9 mouse cellular contexts compared by ENCODE assay signal in the genomic region with DNA sequence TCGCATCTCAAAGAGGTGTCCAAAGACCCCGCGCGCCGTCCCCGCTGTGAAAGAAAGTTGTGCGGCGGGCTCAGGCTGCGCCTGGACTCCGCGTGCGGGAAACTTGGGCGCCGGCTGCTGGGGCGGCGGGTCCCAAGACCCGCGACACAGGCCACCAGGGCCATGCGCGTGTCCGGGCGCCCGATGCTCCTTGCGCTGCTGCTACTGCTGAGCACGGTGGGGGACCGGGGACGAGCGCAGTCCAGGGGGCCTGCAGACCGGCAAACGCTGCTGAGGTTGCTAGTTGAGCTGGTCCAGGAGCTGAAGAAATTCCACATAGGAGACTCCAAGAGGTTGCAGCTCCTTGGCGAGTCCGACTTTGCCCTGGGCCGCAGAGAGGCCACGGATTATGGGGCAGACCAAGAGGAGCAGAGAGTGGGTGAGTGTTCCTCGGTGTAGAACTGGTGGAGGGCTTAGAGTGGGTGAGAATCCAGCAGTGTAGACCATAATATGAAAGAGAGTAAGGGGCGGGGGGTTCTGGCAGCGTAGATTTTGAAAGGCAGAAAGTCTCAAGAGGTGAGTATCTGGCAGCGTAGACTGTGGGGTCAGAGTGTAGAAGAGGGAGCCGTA. TPM values are rescaled to one million over a fixed set of nuclear protein-coding genes. Genes with fewer than 3 reads are reported as not detected.
DNase-seq lines count a peak whose midpoint lies in the region; ATAC-seq and TF ChIP-seq lines count a peak whose summit lies in the region.
"Had no signal": no experiment of that assay in that cellular context is flagged by ENCODE, and none has a peak within 500 bp of the region (broad histone marks: within the 10 kb centered on the region; RNA-seq: fewer than 3 reads in every experiment).

No protein-coding gene starts in this region.

- peak; percentile 8 for DNase-seq in kidney, adult 2 months
- DNase-seq in kidney, postnatal 14 days, result no peak
- peak; percentile 41 for DNase-seq in embryo, embryonic 11 days
- peak; percentile 66 for DNase-seq in intestine, embryonic 14.5 days (ENCODE audit: low spot score)
- DNase-seq in neural tube, embryonic 10.5 days (ENCODE audit: extremely low spot score, low spot score), result peak; percentile 52
- DNase-seq in adrenal gland, postnatal 14 days, result no peak
- no peak for DNase-seq in thymus, postnatal 0 days (ENCODE audit: low spot score)
- no peak for DNase-seq in spleen, postnatal 10 days (ENCODE audit: low spot score in 2 of 2)

- H3K27ac ChIP-seq in kidney, adult 2 months (ENCODE audit: insufficient read depth, low read depth, low read length), result no peak overlapping the region
- H3K27ac ChIP-seq in intestine, embryonic 14.5 days (ENCODE audit: low read depth), result no peak overlapping the region

- no peaks in the 10 kb centered on the region for H3K36me3 ChIP-seq in kidney, adult 2 months (ENCODE audit: control insufficient read depth, insufficient read depth, low read length)
- no peaks in the 10 kb centered on the region for H3K36me3 ChIP-seq in intestine, embryonic 14.5 days (ENCODE audit: control insufficient read depth, insufficient read depth, low read length)

- H3K4me2 ChIP-seq in intestine, embryonic 14.5 days (ENCODE audit: low read length), result peak overlapping the region; percentile 96

- 7% methylated on average over 39 of the region's 39 CpGs for WGBS in kidney, adult 2 months
- 8% methylated on average over 39 of the region's 39 CpGs for WGBS in intestine, embryonic 14.5 days

- H3K27me3 ChIP-seq in kidney, adult 2 months (replicated peaks; ENCODE audit: control insufficient read depth, insufficient read depth, low read length), result no peaks in the 10 kb centered on the region; the same call in 1 of the 2 replicates
- H3K27me3 ChIP-seq in intestine, embryonic 14.5 days (replicated peaks; ENCODE audit: control insufficient read depth, insufficient read depth, low read length), result peaks cover 57% of the 10 kb centered on the region

- no peak for TF ChIP-seq POLR2A in kidney, adult 2 months (IDR thresholded peaks at IDR 0.05; ENCODE audit: low read depth, low read length)

- ATAC-seq in intestine, embryonic 14.5 days (replicated peaks; ENCODE audit: low FRiP score, low TSS enrichment, low read depth), result peak; percentile 55

- TF ChIP-seq CTCF in kidney, adult 2 months (conservative IDR thresholded peaks at IDR 0.05; ENCODE audit: insufficient read depth, insufficient read length, low read depth, low read length), result no peak

- no peaks in the 10 kb centered on the region for H3K4me1 ChIP-seq in kidney, adult 2 months (ENCODE audit: control insufficient read depth, insufficient read depth, low read length)
- no peaks in the 10 kb centered on the region for H3K4me1 ChIP-seq in intestine, embryonic 14.5 days (replicated peaks; ENCODE audit: control insufficient read depth, insufficient read depth, low read length)

- H3K4me3 ChIP-seq in kidney, adult 2 months (ENCODE audit: insufficient read depth, low read depth, low read length), result peak overlapping the region; percentile 10; the same call in 1 of the 2 replicates
- H3K4me3 ChIP-seq in intestine, embryonic 14.5 days (ENCODE audit: low read depth, low read length), result peak overlapping the region; percentile 50

- H3K9ac ChIP-seq in intestine, embryonic 14.5 days (ENCODE audit: low read length), result peak overlapping the region; percentile 17

- no peaks in the 10 kb centered on the region for H3K9me3 ChIP-seq in intestine, embryonic 14.5 days (ENCODE audit: control insufficient read depth, low read length)

RNA-seq across cellular contexts. Expression of a gene that starts 0.6 kb away (rescaled TPM):
- polyA plus RNA-seq in kidney, adult 2 months (2012; rRNA removed), result 0.41 and 0.87 TPM in 2 replicates
- 0.89 and 2.3 TPM in 2 replicates for polyA plus RNA-seq in intestine, embryonic 14.5 days (2014; fragmentation: Nextera tagmentation; extraction: Ambion mirVana)
- total RNA-seq in adrenal gland, postnatal 14 days (2021), result 1.0 and 1.4 TPM in 2 replicates
- 0.17 TPM in 1 of 2 replicates, not detected in the other for polyA plus RNA-seq in thymus, postnatal 0 days (2015; fragmentation: Nextera tagmentation; extraction: Ambion mirVana)
- total RNA-seq: MEL had no signal

RNA-seq across cellular contexts. Expression of a gene that starts 26.7 kb away (rescaled TPM):
- 9.6 and 12.2 TPM in 2 replicates for polyA plus RNA-seq in kidney, adult 2 months (2012; rRNA removed)
- polyA plus RNA-seq in intestine, embryonic 14.5 days (2014; fragmentation: Nextera tagmentation; extraction: Ambion mirVana), result 194 and 198 TPM in 2 replicates
- total RNA-seq in adrenal gland, postnatal 14 days (2021), result 56.6 and 65.3 TPM in 2 replicates
- polyA plus RNA-seq in thymus, postnatal 0 days (2015; fragmentation: Nextera tagmentation; extraction: Ambion mirVana), result 116 and 119 TPM in 2 replicates

RNA-seq across cellular contexts. Expression of a gene that starts 26.7 kb away (rescaled TPM):
- polyA plus RNA-seq in kidney, adult 2 months (2012; rRNA removed), result 11.6 and 13.5 TPM in 2 replicates
- 17.7 and 18.7 TPM in 2 replicates for polyA plus RNA-seq in intestine, embryonic 14.5 days (2014; fragmentation: Nextera tagmentation; extraction: Ambion mirVana)
- total RNA-seq in adrenal gland, postnatal 14 days (2021), result 3.6 and 4.7 TPM in 2 replicates
- 4.1 and 5.1 TPM in 2 replicates for polyA plus RNA-seq in thymus, postnatal 0 days (2015; fragmentation: Nextera tagmentation; extraction: Ambion mirVana)

Comparison
In these comparisons a context has a peak if more than half of its experiments do, and no peak if none do; other contexts are left out.
1. DNase-seq: peak in kidney, adult 2 months (single experiment), embryo, embryonic 11 days (single experiment), intestine, embryonic 14.5 days (single experiment) and neural tube, embryonic 10.5 days (single experiment); none in kidney, postnatal 14 days (single experiment), adrenal gland, postnatal 14 days (single experiment), thymus, postnatal 0 days (single experiment) and spleen, postnatal 10 days (0 of 2).